Mouse (Mus musculus): ENCODE measurements around the gene Padi4. TPM values are rescaled to one million over a fixed set of nuclear protein-coding genes. Genes with fewer than 3 reads are reported as not detected.

The Padi4 gene
- 2.3 TPM for polyA plus RNA-seq (2014; fragmentation: Illumina TruSeq; extraction: RNeasy Lipid Tissue Mini Kit (QIAGEN cat#74804); ENCODE audit: insufficient read depth, low read depth, low replicate concordance)

GRCm38 (mm10) chr4:140774025-140774800 lies at the start of gene Padi4:
TSS of gene Padi4 (minus strand) at chr4:140774236.

GRCm38 (mm10) chr4:140810458-140811260 lies 36.6 kb upstream of the Padi4 start, which contains the start of gene Padi3:
TSS of gene Padi3 (minus strand) at chr4:140810648.

GRCm38 (mm10) chr4:140742543-140742942 lies 31.5 kb downstream of the Padi4 start, which contains the start of gene Padi6:
TSS of gene Padi6 (minus strand) at chr4:140742643.

GRCm38 (mm10) chr4:140700269-140701018 lies 73.6 kb downstream of the Padi4 start, which contains the start of gene Rcc2:
TSS of gene Rcc2 (plus strand) at chr4:140700541.

Other genes with a start within 250 kb of the Padi4 start
- gene Arhgef10l, start 108.2 kb downstream of the Padi4 start, polyA plus RNA-seq (2014; fragmentation: Illumina TruSeq; extraction: RNeasy Lipid Tissue Mini Kit (QIAGEN cat#74804); ENCODE audit: insufficient read depth, low read depth, low replicate concordance), result 7.9 TPM
- gene Rcc2, start 73.7 kb downstream of the Padi4 start, polyA plus RNA-seq (2014; fragmentation: Illumina TruSeq; extraction: RNeasy Lipid Tissue Mini Kit (QIAGEN cat#74804); ENCODE audit: insufficient read depth, low read depth, low replicate concordance), result 27.5 TPM
- gene Padi6, start 31.6 kb downstream of the Padi4 start, polyA plus RNA-seq (2014; fragmentation: Illumina TruSeq; extraction: RNeasy Lipid Tissue Mini Kit (QIAGEN cat#74804); ENCODE audit: insufficient read depth, low read depth, low replicate concordance), result not detected
- gene Padi3, start 36.4 kb upstream of the Padi4 start, polyA plus RNA-seq (2014; fragmentation: Illumina TruSeq; extraction: RNeasy Lipid Tissue Mini Kit (QIAGEN cat#74804); ENCODE audit: insufficient read depth, low read depth, low replicate concordance), result not detected
- gene Padi1, start 71.5 kb upstream of the Padi4 start, polyA plus RNA-seq (2014; fragmentation: Illumina TruSeq; extraction: RNeasy Lipid Tissue Mini Kit (QIAGEN cat#74804); ENCODE audit: insufficient read depth, low read depth, low replicate concordance), result 0.19 TPM
- gene Padi2, start 132.1 kb upstream of the Padi4 start, polyA plus RNA-seq (2014; fragmentation: Illumina TruSeq; extraction: RNeasy Lipid Tissue Mini Kit (QIAGEN cat#74804); ENCODE audit: insufficient read depth, low read depth, low replicate concordance), result 1.8 TPM
- 125 TPM for gene Sdhb, start 187.0 kb upstream of the Padi4 start, polyA plus RNA-seq (2014; fragmentation: Illumina TruSeq; extraction: RNeasy Lipid Tissue Mini Kit (QIAGEN cat#74804); ENCODE audit: insufficient read depth, low read depth, low replicate concordance)
- 28.3 TPM for gene Atp13a2, start 212.6 kb upstream of the Padi4 start, polyA plus RNA-seq (2014; fragmentation: Illumina TruSeq; extraction: RNeasy Lipid Tissue Mini Kit (QIAGEN cat#74804); ENCODE audit: insufficient read depth, low read depth, low replicate concordance)
- gene Mfap2, start 236.2 kb upstream of the Padi4 start, polyA plus RNA-seq (2014; fragmentation: Illumina TruSeq; extraction: RNeasy Lipid Tissue Mini Kit (QIAGEN cat#74804); ENCODE audit: insufficient read depth, low read depth, low replicate concordance), result 71.8 TPM

Data from lung, adult 10 weeks (tissue).